ENCODE assay signal across 17 mouse cellular contexts in the genomic region with DNA sequence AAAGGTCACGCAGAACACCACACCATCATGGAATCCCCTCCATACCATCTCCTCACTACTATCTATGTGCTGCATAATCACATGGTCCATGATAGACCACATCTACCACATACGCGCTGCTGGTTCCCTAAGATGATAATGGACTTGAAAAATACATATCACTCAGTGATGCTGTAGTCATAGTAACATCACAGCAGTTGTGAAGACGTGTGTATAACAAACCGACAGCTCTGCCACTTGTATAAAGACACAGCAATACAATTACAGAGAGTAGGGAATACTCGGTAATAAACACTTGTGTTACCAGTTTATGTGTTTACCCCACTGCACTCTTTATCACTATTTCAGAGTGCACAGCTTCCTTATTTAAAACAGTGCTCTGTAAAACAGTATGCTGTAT. TPM values are rescaled to one million over a fixed set of nuclear protein-coding genes. Genes with fewer than 3 reads are reported as not detected.
"Had no signal": no experiment of that assay in that cellular context is flagged by ENCODE, and none has a peak within 500 bp of the region (broad histone marks: within the 10 kb centered on the region; RNA-seq: fewer than 3 reads in every experiment).

No protein-coding gene starts in this region.

- H3K9ac ChIP-seq: neural tube, embryonic 13.5 days; neural tube, embryonic 15.5 days; stomach, embryonic 15.5 days had no signal

- H3K4me1 ChIP-seq: neural tube, embryonic 13.5 days; neural tube, embryonic 15.5 days; stomach, embryonic 15.5 days had no signal

- H3K27ac ChIP-seq: neural tube, embryonic 13.5 days; neural tube, embryonic 15.5 days; stomach, embryonic 15.5 days; stomach, postnatal 0 days had no signal

- DNase-seq: retina, postnatal 1 day; right cerebral cortex, adult 18-20 months; right cerebral cortex, postnatal 14 days; right cerebral cortex, postnatal 25 days; right cerebral cortex, postnatal 4 days; spleen, adult 18-20 months; thymus, adult 18-20 months; thymus, adult 2 months; thymus, postnatal 14 days; thymus, postnatal 25 days; thymus, postnatal 36 days; thymus, postnatal 4 days had no signal

- H3K9me3 ChIP-seq: neural tube, embryonic 13.5 days; neural tube, embryonic 15.5 days; stomach, embryonic 15.5 days had no signal

- H3K27me3 ChIP-seq: neural tube, embryonic 13.5 days; neural tube, embryonic 15.5 days; stomach, embryonic 15.5 days had no signal

- H3K36me3 ChIP-seq: neural tube, embryonic 13.5 days; neural tube, embryonic 15.5 days; stomach, embryonic 15.5 days had no signal

- H3K4me3 ChIP-seq: neural tube, embryonic 13.5 days; neural tube, embryonic 15.5 days; stomach, embryonic 15.5 days had no signal

- H3K4me2 ChIP-seq: neural tube, embryonic 13.5 days; neural tube, embryonic 15.5 days; stomach, embryonic 15.5 days had no signal

RNA-seq across cellular contexts. Expression of gene Ccdc149, which starts 20.2 kb away (rescaled TPM):
- total RNA-seq: neutrophil, adult 5-6 weeks had no signal
